Mouse (Mus musculus): Measurements from ENCODE around the gene Mroh9. TPM values are rescaled to one million over a fixed set of nuclear protein-coding genes. Genes with fewer than 3 reads are reported as not detected.

Mroh9 gene
- polyA plus RNA-seq, 1 experiment from 2014 or later, result not detected

Other genes starting within 250 kb of the Mroh9 start
- gene Fmo1, start 219.1 kb downstream of the Mroh9 start, polyA plus RNA-seq (2016; fragmentation: Nextera tagmentation; extraction: Ambion mirVana), result 3.2 and 4.7 TPM in 2 replicates
- 0.05 TPM in 1 of 2 replicates, not detected in the other for gene Fmo2, start 186.9 kb downstream of the Mroh9 start, polyA plus RNA-seq (2016; fragmentation: Nextera tagmentation; extraction: Ambion mirVana)
- gene Fmo6, start 148.2 kb downstream of the Mroh9 start, polyA plus RNA-seq (2016; fragmentation: Nextera tagmentation; extraction: Ambion mirVana), result 0.11 TPM in 1 of 2 replicates, not detected in the other
- gene Fmo3, start 101.1 kb downstream of the Mroh9 start, polyA plus RNA-seq (2016; fragmentation: Nextera tagmentation; extraction: Ambion mirVana), result not detected in 2 replicates
- gene Prrx1, start 228.0 kb upstream of the Mroh9 start, polyA plus RNA-seq (2016; fragmentation: Nextera tagmentation; extraction: Ambion mirVana), result 194 and 204 TPM in 2 replicates

All from limb, embryonic 12.5 days (tissue).